Comparison of ENCODE assay signal across 10 mouse cellular contexts in the genomic region with DNA sequence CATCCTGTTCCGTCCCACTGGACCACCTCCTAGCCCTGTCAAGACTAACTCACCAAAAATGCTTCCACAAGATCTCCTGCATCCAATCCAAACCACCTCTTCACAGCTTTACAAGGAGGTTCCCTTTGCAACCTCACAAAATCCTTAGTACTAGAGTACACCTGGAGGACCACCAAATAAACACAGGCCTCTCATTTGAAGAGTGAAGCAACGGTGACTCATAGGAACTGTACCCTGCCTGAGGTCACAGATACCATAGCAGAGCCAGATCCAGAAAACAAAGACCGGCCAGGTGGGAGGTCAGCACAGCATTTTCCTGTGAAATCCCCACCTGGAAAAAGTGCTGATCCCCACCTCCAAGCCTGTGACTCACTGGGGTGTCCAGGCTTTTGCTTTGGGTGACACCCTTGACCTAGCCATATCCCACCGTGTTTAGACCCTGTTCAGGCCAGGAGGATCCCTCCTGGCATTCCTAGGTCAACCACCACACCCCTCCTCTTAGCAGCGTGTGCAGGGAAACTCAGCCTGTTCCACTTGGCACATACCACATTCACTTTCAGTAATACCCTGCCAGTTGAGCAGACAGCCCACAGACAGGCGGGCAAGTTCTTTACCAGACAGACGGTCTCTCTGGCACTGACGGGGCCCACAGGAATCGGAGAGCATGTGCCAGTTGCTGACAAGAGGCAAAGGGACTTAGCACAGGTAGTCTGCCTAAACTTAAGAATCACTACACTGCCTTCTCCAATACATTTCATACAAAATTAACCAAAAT. TPM values are rescaled to one million over a fixed set of nuclear protein-coding genes. Genes with fewer than 3 reads are reported as not detected.
A peak's percentile ranks its signal among the peaks of the same experiment; 100 is the strongest.
DNase-seq lines count a peak whose midpoint lies in the region; ATAC-seq lines count a peak whose summit lies in the region.
"Had no signal": no experiment of that assay in that cellular context is flagged by ENCODE, and none has a peak within 500 bp of the region (broad histone marks: within the 10 kb centered on the region; RNA-seq: fewer than 3 reads in every experiment).

No protein-coding gene starts in this region.

- H3K27ac ChIP-seq in neural tube, embryonic 15.5 days (replicated peaks), result no peak overlapping the region

- intact Hi-C loops in gastrocnemius, postnatal 14 days (cut with DNase I; ENCODE audit: low total_unique reads), result no loop called here

- 72% methylated on average over 9 of the region's 9 CpGs for WGBS in neural tube, embryonic 15.5 days

- peaks cover 51% of the 10 kb centered on the region for H3K4me1 ChIP-seq in neural tube, embryonic 15.5 days

- H3K9me3 ChIP-seq in neural tube, embryonic 15.5 days (replicated peaks), result no peaks in the 10 kb centered on the region

- H3K9ac ChIP-seq in neural tube, embryonic 15.5 days (replicated peaks), result 0 out of 2 replicates have a peak overlapping the region, but pooled peaks have one; percentile 26

- H3K4me2 ChIP-seq in neural tube, embryonic 15.5 days, result peak overlapping the region; percentile 79

- H3K36me3 ChIP-seq in neural tube, embryonic 15.5 days, result peaks cover 37% of the 10 kb centered on the region

- H3K27me3 ChIP-seq in neural tube, embryonic 15.5 days (replicated peaks), result no peaks in the 10 kb centered on the region
- H3K27me3 ChIP-seq: CH12.LX had no signal

- peak; percentile 20 for DNase-seq in gastrocnemius, postnatal 14 days
- no peak for DNase-seq in gastrocnemius, postnatal 4 days (ENCODE audit: low spot score in 2 of 2)
- DNase-seq in right cerebral cortex, postnatal 25 days, result peak; percentile 46
- DNase-seq in right cerebral cortex, adult 2 months (ENCODE audit: low spot score in 2 of 2), result no peak
- peak; percentile 30 to 36 for DNase-seq in layer of hippocampus, postnatal 25 days (ENCODE audit: extremely low spot score in 1 of 2, low spot score in 1 of 2)
- no peak for DNase-seq in spleen, postnatal 36 days (ENCODE audit: low spot score in 2 of 2)
- DNase-seq in thymus, adult 18-20 months, result no peak
- DNase-seq: thymus, postnatal 25 days had no signal

- ATAC-seq in neural tube, embryonic 15.5 days (ENCODE audit: low FRiP score), result no peak

- H3K4me3 ChIP-seq in neural tube, embryonic 15.5 days (replicated peaks), result 0 out of 2 replicates have a peak overlapping the region, but pooled peaks have one; percentile 2

RNA-seq across cellular contexts. Expression of gene Nfyb, which starts 2.7 kb away (rescaled TPM):
- 10 to 100 TPM; 24.0 to 30.3 TPM for total RNA-seq in gastrocnemius, postnatal 14 days (2021)
- 10 to 100 TPM; 28.6 to 31.6 TPM for total RNA-seq in gastrocnemius, postnatal 4 days (2021)
- 10 to 100 TPM; 58.4 to 67.7 TPM for total RNA-seq in layer of hippocampus, postnatal 25 days (2021)
- polyA plus RNA-seq in neural tube, embryonic 15.5 days (2015; fragmentation: Nextera tagmentation; extraction: Ambion mirVana), result 35.9 and 38.5 TPM in 2 replicates

Comparison
In these comparisons a context has a peak if more than half of its experiments do, and no peak if none do; other contexts are left out.
1. DNase-seq: peak in gastrocnemius, postnatal 14 days (single experiment), right cerebral cortex, postnatal 25 days (single experiment) and layer of hippocampus, postnatal 25 days (2 of 2); none in gastrocnemius, postnatal 4 days (0 of 2), right cerebral cortex, adult 2 months (0 of 2), spleen, postnatal 36 days (0 of 2) and thymus, adult 18-20 months (0 of 2).